Mouse (Mus musculus): Measurements from ENCODE around the gene Rnf213. TPM values are rescaled to one million over a fixed set of nuclear protein-coding genes. Genes with fewer than 3 reads are reported as not detected.
A peak's percentile ranks its signal among the peaks of the same experiment; 100 is the strongest.

Rnf213 gene
- polyA plus RNA-seq, 1 experiment from 2014 or later, result 0.90 TPM

DNA sequence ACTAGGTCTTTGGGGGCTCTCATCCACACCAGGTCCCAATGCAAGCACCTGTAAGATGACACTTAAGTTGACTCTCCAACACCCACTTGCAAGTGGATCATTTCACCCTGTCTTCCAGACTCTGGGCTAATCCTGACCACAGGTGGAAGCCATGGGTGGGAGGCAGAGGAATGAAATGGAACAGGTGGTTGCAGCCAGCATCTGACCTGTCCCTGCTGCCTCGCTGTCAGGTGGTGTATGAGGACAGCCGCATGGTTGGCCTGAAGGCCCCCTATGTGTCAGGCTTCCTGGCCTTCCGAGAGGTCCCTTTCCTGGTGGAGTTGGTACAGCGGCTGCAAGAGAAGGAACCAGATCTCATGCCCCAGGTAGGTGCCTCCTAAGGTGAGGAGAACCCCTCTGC, 106.4 kb downstream of the Rnf213 start:
- WGBS, result 94% methylated on average over 4 of the region's 4 CpGs
- Histone ChIP-seq H3K9me3 (replicated peaks; ENCODE audit: control insufficient read depth, low read length, poor library complexity, severe bottlenecking) (no peaks in the 10 kb centered on the region), H3K27ac (ENCODE audit: low read length) (no peak overlapping the region), H3K4me3 (ENCODE audit: low read depth, low read length) (no peak overlapping the region), H3K4me2 (ENCODE audit: low read length) (no peak overlapping the region), H3K4me1 (ENCODE audit: control insufficient read depth, insufficient read depth, low read length) (no peaks in the 10 kb centered on the region), H3K9ac (ENCODE audit: low read depth, low read length) (no peak overlapping the region), H3K36me3 (ENCODE audit: control insufficient read depth, insufficient read depth, low read length) (peaks cover 6% of the 10 kb centered on the region; the same call in 1 of the 2 replicates), H3K27me3 (ENCODE audit: control insufficient read depth, insufficient read depth, low read depth, low read length) (no peaks in the 10 kb centered on the region)
- no peak for ATAC-seq

DNA sequence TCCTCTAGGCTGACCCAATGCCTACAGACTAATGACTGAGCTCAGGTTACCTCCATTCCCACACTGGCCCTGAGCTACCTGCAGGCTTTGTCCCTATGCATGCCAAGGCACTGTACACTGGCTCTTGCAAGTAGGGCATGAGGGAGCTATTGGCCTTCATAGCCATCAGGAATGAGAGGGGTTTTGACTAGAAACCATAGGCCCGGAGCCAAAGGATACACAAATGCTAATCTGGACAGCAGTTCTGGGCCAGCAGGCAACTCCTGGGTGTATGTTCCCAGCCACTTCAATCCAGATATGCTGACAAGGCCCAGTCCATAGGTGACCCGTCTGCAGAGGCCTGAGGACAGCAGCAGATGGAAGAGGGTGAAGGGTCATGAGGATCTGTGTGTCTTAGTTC, 107.1 kb downstream of the Rnf213 start:
- H3K27me3 ChIP-seq (ENCODE audit: control insufficient read depth, insufficient read depth, low read depth, low read length), result no peaks in the 10 kb centered on the region
- no peak for ATAC-seq
- H3K4me2 ChIP-seq (ENCODE audit: low read length), result no peak overlapping the region
- no peak overlapping the region for H3K9ac ChIP-seq (ENCODE audit: low read depth, low read length)
- 96% methylated on average over 2 of the region's 2 CpGs for WGBS
- H3K4me3 ChIP-seq (ENCODE audit: low read depth, low read length), result no peak overlapping the region
- no peaks in the 10 kb centered on the region for H3K4me1 ChIP-seq (ENCODE audit: control insufficient read depth, insufficient read depth, low read length)
- H3K27ac ChIP-seq (ENCODE audit: low read length), result no peak overlapping the region
- peaks cover 7% of the 10 kb centered on the region; the same call in 1 of the 2 replicates for H3K36me3 ChIP-seq (ENCODE audit: control insufficient read depth, insufficient read depth, low read length)
- H3K9me3 ChIP-seq (replicated peaks; ENCODE audit: control insufficient read depth, low read length, poor library complexity, severe bottlenecking), result no peaks in the 10 kb centered on the region

DNA sequence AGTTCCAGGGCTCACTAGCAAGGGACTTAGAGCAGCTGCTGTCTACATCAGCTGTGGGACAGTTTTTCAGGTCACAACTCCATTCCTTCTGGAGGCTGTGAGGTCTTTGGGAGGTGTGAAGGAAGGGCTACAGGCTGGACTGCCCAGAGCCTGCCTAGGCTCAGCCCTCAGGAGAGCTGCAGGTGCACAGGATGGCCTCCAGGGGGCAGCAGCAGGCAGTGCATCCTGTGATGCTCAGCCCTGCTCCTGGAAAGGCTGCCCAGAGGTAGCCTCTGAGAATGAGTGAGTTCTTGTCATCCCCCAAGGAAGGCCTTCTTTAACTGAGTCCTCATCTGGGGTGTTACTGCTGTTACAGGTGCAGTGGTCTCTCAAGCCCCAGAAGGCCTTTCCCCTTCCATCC, 110.8 kb downstream of the Rnf213 start:
- ATAC-seq, result peak; percentile 76
- H3K27ac ChIP-seq (ENCODE audit: low read length), result no peak overlapping the region
- no peaks in the 10 kb centered on the region for H3K4me1 ChIP-seq (ENCODE audit: control insufficient read depth, insufficient read depth, low read length)
- no peak overlapping the region for H3K4me2 ChIP-seq (ENCODE audit: low read length)
- no peaks in the 10 kb centered on the region for H3K9me3 ChIP-seq (replicated peaks; ENCODE audit: control insufficient read depth, low read length, poor library complexity, severe bottlenecking)
- H3K4me3 ChIP-seq (ENCODE audit: low read depth, low read length), result no peak overlapping the region
- peaks cover 22% of the 10 kb centered on the region; the same call in 1 of the 2 replicates for H3K36me3 ChIP-seq (ENCODE audit: control insufficient read depth, insufficient read depth, low read length)
- no peaks in the 10 kb centered on the region for H3K27me3 ChIP-seq (ENCODE audit: control insufficient read depth, insufficient read depth, low read depth, low read length)
- peak overlapping the region; percentile 8; the same call in 1 of the 2 replicates for H3K9ac ChIP-seq (ENCODE audit: low read depth, low read length)

DNA sequence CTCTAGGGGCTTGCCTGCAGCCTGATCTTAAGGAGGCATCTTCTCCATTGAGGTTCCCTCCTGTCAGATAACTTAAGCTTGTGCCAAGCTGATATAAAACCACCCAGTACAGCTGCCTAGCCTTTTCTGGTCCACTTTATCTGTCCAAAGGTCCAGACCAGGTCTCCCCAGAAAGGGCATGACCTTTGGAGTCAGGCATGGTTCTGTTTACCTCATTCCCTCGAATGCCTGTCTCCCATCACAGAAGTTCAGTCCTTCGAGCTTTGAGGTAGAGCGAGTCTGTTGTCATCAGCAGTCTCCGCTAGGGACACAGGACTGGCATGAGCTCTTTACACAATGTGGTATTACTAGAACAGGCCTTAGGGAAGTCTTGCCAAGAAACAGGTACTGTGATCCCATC, 113.5 kb downstream of the Rnf213 start:
- Histone ChIP-seq H3K27ac (ENCODE audit: low read length) (no peak overlapping the region), H3K4me2 (ENCODE audit: low read length) (no peak overlapping the region), H3K4me1 (ENCODE audit: control insufficient read depth, insufficient read depth, low read length) (no peaks in the 10 kb centered on the region), H3K4me3 (ENCODE audit: low read depth, low read length) (no peak overlapping the region), H3K27me3 (ENCODE audit: control insufficient read depth, insufficient read depth, low read depth, low read length) (no peaks in the 10 kb centered on the region), H3K9me3 (replicated peaks; ENCODE audit: control insufficient read depth, low read length, poor library complexity, severe bottlenecking) (no peaks in the 10 kb centered on the region), H3K36me3 (ENCODE audit: control insufficient read depth, insufficient read depth, low read length) (peaks cover 22% of the 10 kb centered on the region; the same call in 1 of the 2 replicates), H3K9ac (ENCODE audit: low read depth, low read length) (no peak overlapping the region)
- 94% methylated on average over 4 of the region's 4 CpGs for WGBS
- no peak for ATAC-seq

DNA sequence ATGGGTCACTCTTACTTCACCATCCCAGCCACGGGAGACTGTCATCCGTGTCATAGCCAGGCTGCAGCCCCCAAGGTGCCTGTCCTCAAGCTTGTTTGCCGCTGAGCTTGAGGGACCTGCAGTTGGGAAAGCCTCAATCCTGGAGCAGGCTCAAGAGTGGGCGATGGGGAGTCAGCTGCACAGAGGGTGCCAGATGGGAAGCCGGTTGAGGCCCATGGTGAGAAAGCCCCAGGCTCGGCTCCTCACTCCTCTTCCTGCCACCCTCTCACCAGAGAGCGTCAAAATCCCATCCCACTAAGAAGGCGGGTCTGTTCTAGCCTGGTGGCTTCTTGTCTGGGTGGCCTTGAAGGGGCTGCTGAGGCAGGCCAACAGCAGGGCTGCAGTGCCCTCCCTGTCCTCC, 114.9 kb downstream of the Rnf213 start:
- Histone ChIP-seq H3K9ac (ENCODE audit: low read depth, low read length) (no peak overlapping the region), H3K4me1 (ENCODE audit: control insufficient read depth, insufficient read depth, low read length) (0 out of 2 replicates have a peak, but pooled peaks cover 2% of the 10 kb centered on the region), H3K27ac (ENCODE audit: low read length) (no peak overlapping the region), H3K36me3 (ENCODE audit: control insufficient read depth, insufficient read depth, low read length) (peaks cover 16% of the 10 kb centered on the region; the same call in 1 of the 2 replicates), H3K9me3 (replicated peaks; ENCODE audit: control insufficient read depth, low read length, poor library complexity, severe bottlenecking) (no peaks in the 10 kb centered on the region), H3K4me3 (ENCODE audit: low read depth, low read length) (no peak overlapping the region), H3K4me2 (ENCODE audit: low read length) (no peak overlapping the region), H3K27me3 (ENCODE audit: control insufficient read depth, insufficient read depth, low read depth, low read length) (no peaks in the 10 kb centered on the region)
- WGBS, result 91% methylated on average over 8 of the region's 8 CpGs
- ATAC-seq, result no peak

DNA sequence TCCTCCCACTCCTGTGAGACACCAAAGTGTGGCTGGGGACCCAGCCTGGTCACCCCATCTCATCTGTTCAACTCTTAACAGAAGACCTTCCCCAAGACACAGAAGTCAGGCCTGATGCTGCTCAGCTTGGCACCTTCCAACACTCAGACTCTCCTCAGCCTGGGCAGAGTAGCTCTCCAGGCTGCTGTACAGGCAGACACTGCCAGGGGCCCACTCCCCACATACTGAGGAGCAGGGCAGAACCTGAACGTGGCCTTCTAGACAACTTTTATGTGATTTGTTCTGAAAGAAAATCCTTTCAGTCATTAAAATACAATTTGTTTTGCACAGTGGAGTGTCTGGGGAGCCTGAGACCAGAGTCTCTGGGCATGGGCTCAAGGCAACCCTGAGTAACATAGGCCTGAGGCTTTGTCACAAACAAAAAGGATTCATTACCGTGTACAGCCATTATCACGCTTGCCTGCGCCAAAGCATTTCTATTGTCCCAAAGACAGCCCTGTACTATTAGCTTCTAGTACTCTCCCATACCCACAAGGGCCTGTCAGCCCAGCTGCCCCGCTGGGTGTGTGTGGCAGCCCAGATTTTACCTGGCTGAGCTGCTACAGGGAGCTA, 116.4 kb downstream of the Rnf213 start:
- no peak for ATAC-seq
- no peak overlapping the region for H3K9ac ChIP-seq (ENCODE audit: low read depth, low read length)

DNA sequence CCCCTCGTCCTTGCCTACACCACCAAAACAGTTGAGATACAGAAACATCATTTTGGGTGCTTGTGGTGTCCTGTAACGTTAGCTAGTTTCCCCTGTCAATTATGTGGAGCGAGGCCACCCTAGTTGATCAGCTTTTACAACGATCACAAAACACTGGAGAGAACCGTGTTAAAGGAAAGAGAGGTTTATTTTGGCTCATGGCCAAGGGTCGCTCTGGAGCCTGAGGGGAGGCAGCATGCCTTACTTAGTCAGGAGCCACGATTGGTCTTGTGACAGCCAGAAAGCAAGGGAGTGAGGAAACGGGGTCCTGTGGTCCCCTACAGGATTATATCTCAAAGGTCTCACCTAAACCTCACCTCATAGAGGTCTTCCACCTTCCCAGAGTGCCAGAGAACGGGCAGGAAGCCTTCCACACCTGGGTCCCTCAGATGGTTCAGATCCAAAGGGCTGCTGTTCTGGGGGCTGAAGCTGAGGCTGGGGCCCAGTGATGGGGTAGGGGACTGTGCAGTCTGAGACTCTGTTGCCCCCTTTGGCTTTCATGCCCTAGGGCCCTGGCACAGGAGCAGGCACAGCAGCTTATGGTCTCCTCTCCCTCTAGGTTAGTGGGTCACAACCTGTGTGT, 120.2 kb downstream of the Rnf213 start:
- no peaks in the 10 kb centered on the region for H3K36me3 ChIP-seq (ENCODE audit: control insufficient read depth, insufficient read depth, low read length)
- peak overlapping the region; percentile 42; the same call in 1 of the 2 replicates for H3K27ac ChIP-seq (ENCODE audit: low read length)
- no peak for ATAC-seq
- no peak overlapping the region for H3K9ac ChIP-seq (ENCODE audit: low read depth, low read length)
- WGBS, result 50% methylated on average over 9 of the region's 9 CpGs
- peaks cover 24% of the 10 kb centered on the region for H3K4me1 ChIP-seq (ENCODE audit: control insufficient read depth, insufficient read depth, low read length)
- no peak overlapping the region for H3K4me2 ChIP-seq (ENCODE audit: low read length)
- H3K9me3 ChIP-seq (replicated peaks; ENCODE audit: control insufficient read depth, low read length, poor library complexity, severe bottlenecking), result no peaks in the 10 kb centered on the region
- H3K4me3 ChIP-seq (ENCODE audit: low read depth, low read length), result no peak overlapping the region
- no peaks in the 10 kb centered on the region for H3K27me3 ChIP-seq (ENCODE audit: control insufficient read depth, insufficient read depth, low read depth, low read length)

More for the DNA sequence above, 116.4 kb downstream of the Rnf213 start:
- WGBS, result 40% methylated on average over 5 of the region's 5 CpGs
- Histone ChIP-seq H3K4me2 (ENCODE audit: low read length) (no peak overlapping the region), H3K27me3 (ENCODE audit: control insufficient read depth, insufficient read depth, low read depth, low read length) (no peaks in the 10 kb centered on the region), H3K9me3 (replicated peaks; ENCODE audit: control insufficient read depth, low read length, poor library complexity, severe bottlenecking) (no peaks in the 10 kb centered on the region), H3K27ac (ENCODE audit: low read length) (peak overlapping the region; percentile 51), H3K4me3 (ENCODE audit: low read depth, low read length) (no peak overlapping the region), H3K36me3 (ENCODE audit: control insufficient read depth, insufficient read depth, low read length) (peaks cover 16% of the 10 kb centered on the region; the same call in 1 of the 2 replicates), H3K4me1 (ENCODE audit: control insufficient read depth, insufficient read depth, low read length) (peaks cover 9% of the 10 kb centered on the region)

DNA sequence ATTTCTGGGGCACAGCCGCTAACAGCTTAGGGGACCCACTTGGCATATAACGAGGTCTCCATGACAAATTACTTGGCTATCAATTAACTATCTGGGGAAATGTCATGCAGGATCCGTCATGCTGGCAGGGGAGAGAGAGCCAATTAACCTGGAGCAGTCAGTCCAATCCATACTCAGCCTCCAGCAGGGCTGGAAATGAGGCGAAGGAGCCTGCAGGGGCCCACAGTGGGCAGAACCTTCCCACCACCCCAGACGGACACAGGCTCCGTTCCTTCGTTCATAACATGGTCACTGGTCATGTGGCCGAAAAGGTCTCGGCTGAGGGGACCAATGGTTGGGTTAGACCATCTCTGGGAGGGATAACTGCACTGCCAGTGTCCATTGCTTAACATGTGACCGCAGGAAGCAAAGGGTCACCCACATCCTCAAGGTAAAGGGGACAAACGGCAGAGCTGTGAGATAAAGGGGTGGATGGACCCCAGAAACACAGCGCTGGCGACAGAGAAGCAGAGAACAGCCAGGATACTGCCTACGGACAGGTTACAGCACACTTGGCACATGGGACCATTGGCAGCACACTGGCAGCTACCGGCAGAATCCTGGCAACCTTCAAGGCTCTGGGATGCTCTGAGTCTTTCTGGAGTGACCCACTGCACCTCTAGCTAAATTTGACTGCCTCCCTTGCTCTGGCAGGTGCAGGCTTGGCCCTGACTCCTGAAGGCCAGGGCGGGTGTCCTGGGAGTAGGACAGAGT, 121.4 kb downstream of the Rnf213 start:
- peak overlapping the region; percentile 39 for H3K4me2 ChIP-seq (ENCODE audit: low read length)
- peaks cover 24% of the 10 kb centered on the region for H3K4me1 ChIP-seq (ENCODE audit: control insufficient read depth, insufficient read depth, low read length)
- H3K27ac ChIP-seq (ENCODE audit: low read length), result peak overlapping the region; percentile 73
- peak overlapping the region; percentile 42; the same call in 1 of the 2 replicates for H3K9ac ChIP-seq (ENCODE audit: low read depth, low read length)
- WGBS, result 29% methylated on average over 16 of the region's 16 CpGs
- no peaks in the 10 kb centered on the region for H3K9me3 ChIP-seq (replicated peaks; ENCODE audit: control insufficient read depth, low read length, poor library complexity, severe bottlenecking)
- no peaks in the 10 kb centered on the region for H3K27me3 ChIP-seq (ENCODE audit: control insufficient read depth, insufficient read depth, low read depth, low read length)
- no peak for ATAC-seq
- H3K4me3 ChIP-seq (ENCODE audit: low read depth, low read length), result no peak overlapping the region
- no peaks in the 10 kb centered on the region for H3K36me3 ChIP-seq (ENCODE audit: control insufficient read depth, insufficient read depth, low read length)

Data from midbrain, embryonic 16.5 days (tissue).